Mouse (Mus musculus) cerebellum, adult 11 months (tissue): ENCODE data around the gene Stat2.
"Not testable (repeated sequence)": the region's sequence is repeated elsewhere in the genome, so short reads cannot be mapped to it uniquely, and the experiment has no call there.

Experiments used
- DNase-seq: peaks from one replicate; pipeline ENCODE4 v3.0.0; 2022

The Stat2 gene

DNA sequence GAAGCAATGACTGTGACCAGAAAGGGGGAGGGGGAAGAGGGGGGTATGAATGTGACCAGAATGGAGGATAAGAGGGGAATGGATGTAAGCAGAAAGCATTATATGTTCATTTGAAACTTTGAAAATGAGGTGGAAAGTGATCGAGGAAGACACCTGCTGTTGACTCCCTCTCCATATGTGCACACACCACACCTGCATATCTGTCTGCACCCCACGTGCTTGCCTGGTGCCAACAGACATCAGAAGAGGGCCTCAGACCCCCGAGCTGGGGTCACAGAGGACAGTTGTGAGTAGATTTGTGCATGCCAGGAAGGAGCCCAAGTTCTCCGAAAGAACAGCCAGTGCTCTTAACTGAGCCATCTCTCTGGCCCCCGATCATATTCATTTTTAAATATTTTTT, 10.4 kb upstream of the Stat2 start:
- DNase-seq: no peak

DNA sequence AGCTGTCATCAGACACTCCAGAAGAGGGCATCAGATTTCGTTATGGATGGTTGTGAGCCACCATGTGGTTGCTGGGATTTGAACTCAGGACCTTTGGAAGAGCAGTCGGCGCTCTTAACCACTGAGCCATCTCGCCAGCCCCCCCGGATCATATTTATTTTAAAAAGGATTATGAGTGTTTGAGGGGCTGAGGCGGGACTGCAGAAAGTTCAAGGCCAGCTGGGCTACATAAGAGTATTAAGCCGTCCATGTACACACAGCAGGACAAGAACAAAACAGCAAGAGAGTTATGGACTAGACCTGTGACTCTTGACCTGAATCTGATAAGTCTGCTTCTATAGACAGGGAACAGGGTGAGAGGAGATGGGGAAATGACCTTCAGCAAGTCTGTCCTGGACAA, 10.0 kb upstream of the Stat2 start:
- not testable (repeated sequence) for DNase-seq

DNA sequence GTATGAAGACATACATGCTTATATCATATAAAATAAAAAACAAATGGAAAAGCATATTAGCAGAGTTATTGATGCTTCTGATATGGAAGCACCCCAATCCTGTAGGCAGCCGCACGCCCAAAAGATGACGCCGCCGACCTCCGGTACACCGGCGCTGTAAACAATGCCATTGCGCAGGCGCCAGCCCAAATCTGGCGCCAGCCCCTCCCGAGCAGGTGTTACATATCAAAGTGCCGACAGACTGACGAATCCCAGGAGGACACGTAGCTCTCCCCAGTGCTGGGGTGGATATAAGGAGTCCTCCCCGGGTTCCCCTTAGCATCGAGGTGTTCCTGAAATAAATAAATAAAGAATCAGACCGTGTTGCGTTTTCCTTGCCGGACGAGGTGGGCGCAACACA, 8.1 kb upstream of the Stat2 start:
- DNase-seq: no peak

DNA sequence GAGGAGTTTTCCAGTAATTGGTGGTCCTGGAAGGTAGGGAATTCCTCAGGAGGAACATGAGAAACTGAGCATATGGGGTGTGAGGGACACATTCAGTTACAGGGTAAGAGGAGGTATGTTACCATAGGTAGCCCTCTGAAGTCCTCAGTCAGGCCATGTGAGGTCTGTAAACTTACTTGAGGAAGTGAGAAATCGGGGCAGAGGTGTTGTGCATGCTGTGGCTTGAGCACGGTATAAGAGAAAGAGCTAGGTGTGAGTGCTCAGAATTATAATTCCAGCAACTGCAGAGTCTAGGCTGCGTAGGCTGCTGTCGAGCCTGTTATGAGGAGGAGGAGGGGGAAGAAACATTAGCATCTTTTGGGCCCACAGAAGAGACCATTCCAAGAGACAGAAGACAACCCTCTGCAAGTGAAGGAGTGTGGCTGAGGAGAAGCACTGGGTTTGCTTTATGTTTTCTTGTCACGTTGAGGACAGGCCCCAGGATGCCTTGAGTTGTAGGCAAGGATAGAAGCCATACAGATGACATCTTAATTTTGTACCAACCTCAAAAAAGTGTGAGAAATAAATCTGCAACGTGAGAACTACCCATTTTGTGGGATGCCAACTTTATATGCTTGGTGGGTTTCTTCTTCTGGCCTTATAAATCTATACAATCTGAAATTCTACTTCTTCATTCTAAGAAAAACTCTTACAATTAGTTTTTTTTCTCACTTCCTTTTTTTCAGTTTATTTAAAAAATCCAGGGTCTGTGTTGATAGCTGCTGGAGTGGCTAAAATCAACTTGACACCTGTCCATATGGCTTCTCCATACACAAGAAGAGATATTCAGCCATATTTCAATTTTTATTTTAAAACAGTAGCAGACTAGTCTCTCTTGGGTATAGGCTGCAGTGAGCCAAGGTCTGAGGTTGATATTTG, 6.7 kb upstream of the Stat2 start:
- no peak for DNase-seq

DNA sequence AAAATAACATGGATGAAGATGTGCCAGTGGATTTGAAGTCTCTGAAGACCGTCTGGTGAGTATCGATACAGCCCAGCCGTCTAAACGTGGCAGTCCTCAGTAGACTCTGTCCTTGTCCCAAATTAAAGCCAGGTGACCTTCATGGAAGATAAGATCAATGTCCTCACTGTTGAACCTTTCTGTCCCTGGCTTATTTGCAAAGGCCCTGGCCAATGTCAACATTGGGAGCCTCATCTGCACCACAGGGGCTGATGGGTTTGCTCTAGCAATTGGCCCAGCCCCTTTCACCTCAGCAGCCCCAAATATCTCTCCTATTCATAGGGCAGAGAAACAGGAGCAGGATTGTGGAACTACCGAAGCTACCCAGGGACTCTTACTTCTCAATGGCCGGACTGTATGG, 2.0 kb upstream of the Stat2 start, which contains the start of gene Apof:
Gene Apof, plus strand, starts transcription at position 301 of the 400 bp plus-strand sequence.
- DNase-seq: no peak

DNA sequence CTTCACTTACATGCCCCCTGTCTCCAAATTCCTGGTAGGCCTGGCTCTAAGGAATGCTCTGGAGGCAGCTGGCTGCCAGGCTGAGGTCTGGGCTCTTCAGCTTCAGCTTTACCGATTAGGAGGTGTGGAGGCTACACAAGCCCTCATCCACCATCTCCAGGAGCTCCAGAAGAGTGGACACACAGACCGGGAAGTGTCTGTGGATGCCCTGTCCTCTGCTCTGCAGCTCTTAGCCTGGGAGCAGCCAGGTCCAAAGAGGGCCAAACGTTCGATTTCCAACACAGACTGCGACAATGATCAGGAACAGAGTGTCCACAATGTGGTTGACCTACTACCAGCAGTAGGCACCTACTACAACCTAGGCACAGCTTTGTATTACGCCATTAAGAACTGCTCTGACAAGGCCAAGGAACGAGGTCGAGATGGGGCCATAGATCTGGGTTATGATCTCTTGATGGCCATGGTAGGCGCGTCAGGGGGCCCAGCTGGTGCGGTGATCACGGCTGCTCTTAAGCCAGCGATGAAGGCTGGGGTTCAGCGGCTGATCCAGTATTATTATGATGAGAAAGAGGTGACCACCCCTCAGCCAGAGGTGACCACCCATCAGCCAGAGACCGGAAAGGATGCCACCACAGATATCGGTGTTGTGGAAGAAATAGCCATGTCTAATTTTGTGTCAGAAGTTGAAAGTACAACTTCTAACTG, 1.0 kb upstream of the Stat2 start:
- no peak for DNase-seq

DNA sequence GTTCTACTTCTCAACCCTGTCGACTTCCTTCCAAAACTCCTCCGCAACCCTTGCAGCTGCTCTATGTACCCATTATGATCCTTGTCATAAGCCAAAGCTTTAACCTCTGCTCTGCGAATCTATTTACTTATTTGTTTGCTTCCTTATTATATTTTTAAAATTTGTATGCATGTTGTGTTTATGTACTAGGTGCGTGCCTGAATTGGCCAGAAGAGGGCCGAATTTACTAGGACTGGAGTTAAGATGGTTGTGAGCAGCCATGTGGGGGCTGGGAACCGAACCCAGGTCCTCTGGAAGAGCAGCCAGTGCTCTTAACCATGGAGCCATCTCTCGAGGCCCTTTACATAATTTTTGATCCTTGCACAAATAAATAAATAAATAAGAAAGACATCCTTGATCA, 507 bp downstream of the Stat2 start:
- DNase-seq: no peak

DNA sequence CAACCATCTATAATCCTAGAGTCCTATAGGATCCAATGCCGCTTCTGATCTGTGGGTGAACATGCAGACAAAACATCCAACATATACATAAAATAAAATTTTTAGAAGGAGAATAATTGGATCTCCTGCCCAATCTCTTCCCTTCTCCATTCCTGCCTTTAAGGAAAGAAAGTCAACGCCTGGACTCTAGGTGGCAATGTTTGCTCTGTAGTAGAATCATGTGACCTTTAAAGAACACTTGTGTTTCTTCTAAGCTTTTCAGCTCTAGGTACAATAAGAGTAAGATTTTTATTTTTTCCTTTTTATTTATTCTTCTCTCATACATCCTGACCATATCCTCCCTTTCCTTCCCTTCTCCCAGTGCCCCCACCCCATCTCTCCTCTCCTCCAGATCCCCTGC, 1.5 kb downstream of the Stat2 start:
- DNase-seq: no peak

DNA sequence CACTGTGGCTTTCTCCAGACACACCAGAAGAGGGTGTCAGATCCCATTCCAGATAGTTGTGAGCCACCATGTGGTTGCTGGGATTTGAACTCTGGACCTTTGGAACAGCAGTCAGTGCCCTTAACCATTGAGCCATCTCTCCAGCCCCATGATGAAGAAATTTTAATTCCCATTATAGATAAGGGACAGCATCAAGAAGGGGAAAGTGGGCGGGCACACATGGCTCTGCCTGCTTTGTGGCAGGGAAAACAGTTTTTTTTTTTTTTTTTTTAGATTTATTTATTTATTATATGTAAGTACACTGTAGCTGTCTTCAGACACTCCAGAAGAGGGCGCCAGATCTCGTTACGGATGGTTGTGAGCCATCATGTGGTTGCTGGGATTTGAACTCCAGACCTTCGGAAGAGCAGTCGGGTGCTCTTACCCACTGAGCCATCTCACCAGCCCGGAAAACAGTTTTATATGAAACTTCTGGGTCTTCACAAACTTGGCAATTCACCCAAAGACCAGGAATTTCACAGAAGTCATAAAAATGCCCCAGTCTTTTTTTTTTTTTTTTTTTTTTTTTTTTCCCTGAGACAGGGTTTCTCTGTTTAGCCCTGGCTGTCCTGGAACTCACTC, 2.6 kb downstream of the Stat2 start:
- DNase-seq: not testable (repeated sequence)

DNA sequence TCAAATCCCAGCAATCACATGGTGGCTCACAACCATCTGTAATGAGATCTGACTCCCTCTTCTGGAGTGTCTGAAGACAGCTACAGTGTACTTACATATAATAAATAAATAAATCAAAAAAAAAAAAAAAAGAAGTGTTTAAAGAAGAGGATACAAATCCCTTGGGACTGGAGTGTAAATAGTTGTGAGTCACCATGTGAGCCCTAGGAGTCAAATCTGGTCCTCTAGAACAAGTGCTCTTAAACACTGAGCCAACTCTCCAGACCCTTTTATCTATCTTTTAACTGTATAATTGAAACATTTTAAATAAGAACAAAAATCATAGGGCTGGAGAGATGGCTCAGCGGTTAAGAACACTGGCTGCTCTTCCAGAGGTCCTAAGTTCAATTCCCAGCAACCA, 5.0 kb downstream of the Stat2 start:
- not testable (repeated sequence) for DNase-seq

DNA sequence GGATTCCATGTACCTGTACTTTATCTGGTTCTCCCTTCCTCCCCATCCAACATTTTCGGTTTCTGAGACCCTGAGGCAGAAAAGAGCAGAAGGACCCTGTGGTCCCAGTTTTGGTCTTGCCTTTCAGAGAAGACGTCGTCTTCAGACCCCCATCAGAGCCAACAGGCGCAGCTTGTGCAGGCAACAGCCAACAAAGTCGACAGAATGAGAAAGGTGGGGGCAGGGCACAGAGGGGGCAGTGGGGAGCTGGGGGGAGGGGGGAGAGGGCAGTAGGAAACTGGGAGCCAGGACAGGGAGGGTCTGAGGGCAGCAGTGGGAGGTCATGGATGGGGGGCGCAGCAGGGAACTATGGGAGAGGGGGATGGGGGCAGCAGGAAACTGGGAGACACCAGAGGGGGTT, 7.8 kb downstream of the Stat2 start:
- DNase-seq: no peak

DNA sequence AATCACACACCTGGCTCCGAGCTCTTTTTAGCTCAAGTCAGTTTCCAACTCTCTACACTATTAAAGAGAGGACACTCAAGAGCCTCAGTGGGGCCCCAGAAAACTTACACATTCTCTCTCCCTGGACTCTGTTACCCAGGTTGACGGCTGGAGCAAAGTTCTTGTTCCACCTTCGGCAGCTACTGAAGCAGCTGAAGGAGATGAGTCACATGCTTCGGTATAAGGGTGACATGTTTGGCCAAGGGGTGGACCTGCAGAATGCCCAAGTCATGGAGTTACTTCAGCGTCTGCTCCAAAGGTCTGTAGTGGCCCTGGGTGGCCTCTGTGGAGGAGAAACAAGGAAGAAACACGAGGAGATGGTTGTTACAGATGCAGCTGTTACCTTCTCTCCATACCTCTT, 10.6 kb downstream of the Stat2 start:
- no peak for DNase-seq

DNA sequence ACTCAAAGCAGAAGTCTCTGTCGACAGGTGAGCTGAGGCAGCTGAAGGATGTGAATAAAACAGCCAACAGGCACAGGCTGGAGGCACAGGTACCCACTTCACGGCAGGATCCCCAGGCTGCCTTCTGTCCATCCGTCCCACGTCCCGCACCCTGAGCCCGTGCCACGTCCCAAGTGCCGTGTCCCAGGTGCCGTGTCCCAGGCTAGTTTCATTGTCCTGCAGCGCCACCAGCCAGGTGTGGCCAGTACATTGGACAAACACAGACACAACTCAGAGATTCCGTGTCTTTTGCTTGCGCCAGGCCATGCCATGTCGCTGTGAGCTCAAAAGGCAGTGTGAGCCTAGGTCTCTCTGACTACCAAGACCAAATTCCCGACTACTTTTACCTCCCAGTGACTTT, 11.3 kb downstream of the Stat2 start:
- DNase-seq: no peak

DNA sequence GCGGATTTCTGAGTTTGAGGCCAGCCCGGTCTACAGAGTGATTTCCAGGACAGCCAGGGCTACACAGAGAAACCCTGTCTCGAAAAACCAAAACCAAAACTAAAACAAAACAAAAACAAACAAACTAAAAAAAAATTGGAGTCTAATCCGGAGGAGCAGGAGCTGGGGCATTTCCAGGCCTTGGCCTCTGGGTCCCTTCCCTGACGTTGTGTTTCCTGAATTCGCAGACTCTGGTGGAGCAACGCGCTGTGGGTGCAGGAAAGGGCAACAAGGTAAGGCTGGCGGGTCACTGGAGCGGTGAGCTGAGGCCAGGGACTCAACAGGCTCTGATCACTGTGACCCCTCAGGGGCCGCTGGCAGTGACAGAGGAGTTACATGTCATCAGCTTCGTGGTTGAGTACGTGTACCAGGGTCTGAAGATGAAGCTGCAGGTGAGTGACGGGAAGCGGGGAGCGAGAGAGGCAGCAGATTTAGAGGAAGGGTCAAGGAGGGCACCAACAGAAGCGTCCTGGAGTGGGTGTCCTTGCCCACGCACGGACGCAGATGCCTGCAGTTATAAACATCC, 12.6 kb downstream of the Stat2 start:
- no peak for DNase-seq

DNA sequence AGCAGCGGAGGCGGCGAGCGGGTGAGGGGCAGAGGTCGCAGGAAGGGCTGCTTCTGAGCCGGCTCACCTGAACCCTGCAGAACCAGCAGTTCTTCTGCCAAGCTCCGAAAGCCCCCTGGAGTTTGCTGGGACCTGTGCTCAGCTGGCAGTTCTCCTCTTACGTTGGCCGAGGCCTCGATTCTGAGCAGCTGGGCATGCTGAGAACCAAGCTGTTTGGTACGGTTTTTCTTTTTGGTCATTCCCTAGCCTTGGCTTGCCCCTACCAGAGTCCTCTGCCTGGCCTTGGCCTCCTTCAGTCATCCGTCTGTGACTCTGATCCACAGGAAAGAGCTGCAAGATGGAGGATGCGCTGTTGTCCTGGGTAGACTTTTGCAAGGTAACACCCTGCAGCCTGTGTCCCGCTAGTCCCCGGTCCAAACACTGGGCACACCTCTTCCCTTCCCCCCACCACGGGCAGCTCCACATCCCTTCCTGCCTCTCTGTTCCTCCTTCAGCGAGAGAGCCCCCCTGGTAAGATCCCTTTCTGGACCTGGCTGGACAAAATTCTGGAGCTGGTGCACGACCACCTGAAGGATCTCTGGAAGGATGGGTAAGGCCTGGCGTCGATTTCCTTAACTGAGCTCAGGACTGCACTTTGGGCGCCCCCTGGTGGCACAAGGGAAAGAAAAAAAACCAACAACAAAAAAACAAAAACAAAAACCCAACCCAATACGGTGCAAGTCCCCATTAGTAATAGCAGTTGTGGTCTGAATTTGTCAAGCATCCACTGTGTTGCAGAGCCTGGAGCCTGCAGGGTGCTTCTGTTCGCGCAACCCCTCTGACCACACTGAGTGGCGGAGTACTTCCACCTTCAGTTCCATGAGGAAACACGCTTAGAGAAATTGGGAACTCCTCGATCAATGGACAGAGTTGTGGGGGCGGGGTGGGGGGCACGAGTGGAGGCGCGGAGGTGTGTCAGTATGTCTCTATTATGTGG, 13.5 kb downstream of the Stat2 start:
- DNase-seq: peak; percentile 97

DNA sequence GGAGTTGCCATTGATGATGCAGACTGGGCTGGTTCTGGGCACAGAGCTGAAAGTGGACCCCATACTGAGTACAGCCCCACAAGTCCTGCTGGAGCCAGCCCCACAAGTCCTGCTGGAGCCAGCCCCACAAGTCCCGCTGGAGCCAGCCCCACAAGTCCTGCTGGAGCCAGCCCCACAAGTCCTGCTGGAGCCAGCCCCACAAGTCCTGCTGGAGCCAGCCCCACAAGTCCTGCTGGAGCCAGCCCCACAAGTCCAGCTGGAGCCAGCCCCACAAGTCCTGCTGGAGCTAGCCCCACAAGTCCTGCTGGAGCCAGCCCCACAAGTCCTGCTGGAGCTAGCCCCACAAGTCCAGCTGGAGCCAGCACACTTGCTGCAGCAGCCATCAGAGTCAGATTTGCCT, 20.2 kb downstream of the Stat2 start:
- DNase-seq: not testable (repeated sequence)

DNA sequence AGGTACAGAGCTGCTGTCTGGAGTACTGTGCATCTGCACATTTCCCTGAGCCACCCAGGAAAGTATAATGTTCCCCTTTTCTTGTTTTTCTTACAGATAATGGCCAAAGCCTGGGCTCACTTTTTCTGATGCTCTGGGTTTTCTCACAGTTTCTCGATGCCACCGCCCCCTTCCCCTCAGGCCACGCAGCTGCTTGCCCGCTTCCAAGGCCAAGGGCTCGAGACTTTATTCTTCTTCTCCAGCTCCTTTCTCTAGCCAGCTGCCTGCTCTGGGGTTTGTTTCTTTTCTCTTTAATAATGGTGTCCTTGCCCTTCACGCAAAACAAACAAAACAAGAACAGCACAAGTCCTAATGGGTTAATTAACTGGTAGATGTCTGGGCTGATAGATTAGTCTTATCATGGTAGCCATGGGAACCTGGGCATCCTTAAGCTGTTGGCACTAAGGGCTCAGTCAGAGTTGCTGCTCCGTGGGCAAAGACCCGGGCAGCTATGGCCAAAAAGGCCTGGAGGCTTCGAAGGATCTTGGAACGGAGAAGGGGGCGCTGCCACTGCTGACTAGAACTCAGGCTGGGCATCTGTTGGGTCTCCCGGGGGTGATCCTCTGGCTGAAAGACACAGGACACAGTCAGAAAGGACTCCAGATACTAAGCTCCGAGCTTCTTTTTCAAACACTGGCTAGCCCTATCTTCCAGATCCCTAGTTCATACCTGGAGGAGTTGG, 26.2 kb downstream of the Stat2 start:
- no peak for DNase-seq

DNA sequence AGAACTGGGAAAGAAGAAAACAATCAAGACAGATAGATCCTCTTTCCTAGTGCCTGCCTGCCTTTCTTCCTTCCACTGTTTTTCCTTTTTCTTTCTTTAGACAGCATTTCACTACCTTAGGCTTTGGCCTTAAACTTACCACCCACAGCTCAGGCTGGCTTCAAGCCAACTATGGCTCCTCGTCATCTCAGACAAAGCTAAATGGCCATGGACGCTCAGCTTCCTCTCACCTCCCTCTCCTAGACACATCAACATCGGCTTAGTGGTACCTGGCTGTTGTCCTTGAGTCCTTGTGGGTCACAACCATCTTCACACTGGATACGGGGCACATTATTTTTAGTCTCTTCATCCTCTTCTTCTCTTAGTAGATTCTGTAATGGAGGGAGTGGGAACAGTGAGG, 26.9 kb downstream of the Stat2 start:
- peak; percentile 54 for DNase-seq

DNA sequence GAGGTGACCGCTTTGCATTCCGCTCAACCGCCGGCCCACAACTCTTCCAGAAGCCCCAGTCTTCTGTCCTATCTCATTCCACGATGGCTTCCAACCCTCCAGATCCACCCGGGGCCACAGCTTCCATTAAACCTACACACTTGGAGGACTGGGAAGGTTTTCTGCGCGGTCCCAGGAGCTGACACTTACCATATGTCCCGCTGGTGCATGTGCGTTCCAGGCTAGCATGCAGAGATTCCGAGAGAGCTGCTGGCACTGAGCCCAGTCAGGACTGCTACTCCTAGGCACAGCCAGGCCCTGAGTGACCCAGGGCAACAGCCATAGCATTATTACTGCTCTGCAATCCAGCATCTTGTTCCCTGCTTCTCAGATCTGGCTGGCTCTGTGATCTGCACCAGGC, 27.3 kb downstream of the Stat2 start:
- peak; percentile 63 for DNase-seq

DNA sequence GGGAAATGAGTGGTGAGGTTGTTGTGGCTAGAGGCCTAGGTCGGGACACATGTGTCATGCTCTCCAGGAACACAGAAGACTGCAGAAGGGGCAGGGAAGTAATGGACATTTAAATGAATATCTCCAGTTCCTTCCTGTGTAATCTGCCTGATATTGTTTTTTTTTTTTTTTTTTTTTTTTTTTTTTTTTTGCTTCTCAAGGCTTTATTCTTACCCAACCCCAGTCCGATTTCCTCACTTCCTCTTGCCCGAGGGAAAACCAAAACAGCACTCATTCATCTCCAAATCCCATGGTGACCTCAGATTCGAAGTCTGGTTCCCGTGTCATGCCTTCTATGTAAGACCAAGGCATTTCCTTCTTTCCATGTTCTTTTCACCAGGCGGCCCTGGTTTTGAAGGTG, 27.9 kb downstream of the Stat2 start:
- DNase-seq: no peak

DNA sequence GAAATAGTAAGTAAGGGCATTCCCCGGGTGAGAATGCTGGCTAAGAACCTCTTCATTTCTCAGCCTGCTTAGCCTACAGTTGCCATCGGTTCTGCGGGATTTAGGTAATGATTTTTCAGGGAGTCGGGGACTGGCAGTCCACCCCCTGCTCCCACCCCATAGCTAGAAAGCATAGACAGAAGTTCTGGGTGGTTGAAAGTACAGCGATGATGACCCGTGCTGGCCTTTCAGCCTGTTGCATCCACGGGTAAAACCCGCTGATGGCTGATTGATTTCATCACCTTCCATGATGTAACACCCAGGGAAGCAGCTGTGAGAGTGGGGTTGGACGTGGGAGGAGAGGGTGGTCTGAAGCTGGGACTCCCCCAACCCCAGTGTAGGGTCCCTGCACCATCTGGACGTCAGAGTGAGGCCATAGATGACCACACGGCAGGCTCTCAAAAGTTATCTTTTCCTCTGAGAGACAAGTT, 28.4 kb downstream of the Stat2 start, which contains the start of gene Il23a:
Gene Il23a, minus strand, starts transcription at position 51 of the 470 bp plus-strand sequence.
- DNase-seq: no peak
